Mouse (Mus musculus): ENCODE results near the gene Ppp1r14b. TPM values are rescaled to one million over a fixed set of nuclear protein-coding genes. Genes with fewer than 3 reads are reported as not detected.

Ppp1r14b gene
- total RNA-seq, 2 experiments from 2014 or later = 41.6 to 57.8 TPM

DNA sequence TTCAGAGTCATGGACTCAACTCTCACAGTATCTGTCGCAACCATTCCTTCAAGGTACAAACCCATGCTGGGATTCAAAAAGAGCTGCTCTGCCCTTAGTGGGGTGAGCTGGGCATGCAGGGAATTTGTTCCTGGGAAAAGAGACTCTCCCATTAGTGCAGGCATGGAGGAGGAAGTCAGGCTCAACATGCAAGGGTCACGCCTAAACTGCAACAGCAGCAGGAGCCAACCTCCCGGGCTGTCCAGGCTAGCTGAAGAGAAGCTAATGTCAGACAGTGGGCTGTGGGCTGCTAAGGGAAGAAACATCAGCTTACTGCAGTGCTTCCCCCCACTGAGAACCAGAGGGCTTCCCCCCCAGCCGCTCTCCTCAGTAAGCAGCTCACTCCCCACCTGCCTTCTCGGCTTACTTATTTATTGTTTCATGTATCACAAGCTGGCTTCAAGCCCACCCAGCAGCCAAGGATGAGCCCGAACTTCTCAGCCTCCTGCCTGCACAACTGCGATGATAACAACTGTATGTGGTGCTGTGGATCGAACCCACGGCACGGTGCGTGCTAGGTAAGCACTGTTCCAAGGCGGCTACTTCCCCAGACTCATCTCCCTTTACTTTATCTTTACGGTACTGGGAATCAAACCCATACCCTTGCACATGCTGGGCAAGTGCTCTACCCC, 2.4 kb upstream of the Ppp1r14b start:
- no peak for ATAC-seq (replicated peaks; ENCODE audit: low FRiP score, poor library complexity, severe bottlenecking)

DNA sequence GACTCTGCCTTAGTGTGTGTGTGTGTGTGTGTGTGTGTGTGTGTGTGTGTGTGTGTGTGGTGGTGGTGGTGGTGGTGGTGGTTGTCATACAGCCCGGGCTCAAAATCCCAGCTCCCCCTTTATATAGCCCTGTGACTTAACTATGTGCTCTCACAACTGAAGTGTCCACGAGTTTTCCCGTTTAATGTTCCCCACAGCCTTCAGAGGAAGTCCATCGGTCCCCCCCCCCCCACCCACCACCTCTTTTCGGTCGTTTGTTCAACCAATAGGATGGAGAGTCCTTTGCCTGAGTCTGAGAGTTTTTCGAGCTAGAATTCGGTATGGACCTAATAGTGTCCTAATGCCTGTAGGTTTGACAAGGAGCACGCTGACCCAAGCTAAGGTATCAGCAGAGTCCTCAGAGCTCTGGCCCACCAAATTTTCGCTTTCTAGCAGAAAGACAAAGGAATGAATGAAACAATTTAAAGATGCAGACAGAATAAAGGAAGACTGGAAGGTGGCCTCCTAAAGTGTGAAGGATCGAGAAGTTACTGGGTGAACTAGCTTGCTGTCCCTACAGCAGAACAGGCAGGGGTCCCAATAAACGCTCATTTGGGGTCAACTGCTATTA, 1.1 kb upstream of the Ppp1r14b start:
- no peak for ATAC-seq (replicated peaks; ENCODE audit: low FRiP score, poor library complexity, severe bottlenecking)

DNA sequence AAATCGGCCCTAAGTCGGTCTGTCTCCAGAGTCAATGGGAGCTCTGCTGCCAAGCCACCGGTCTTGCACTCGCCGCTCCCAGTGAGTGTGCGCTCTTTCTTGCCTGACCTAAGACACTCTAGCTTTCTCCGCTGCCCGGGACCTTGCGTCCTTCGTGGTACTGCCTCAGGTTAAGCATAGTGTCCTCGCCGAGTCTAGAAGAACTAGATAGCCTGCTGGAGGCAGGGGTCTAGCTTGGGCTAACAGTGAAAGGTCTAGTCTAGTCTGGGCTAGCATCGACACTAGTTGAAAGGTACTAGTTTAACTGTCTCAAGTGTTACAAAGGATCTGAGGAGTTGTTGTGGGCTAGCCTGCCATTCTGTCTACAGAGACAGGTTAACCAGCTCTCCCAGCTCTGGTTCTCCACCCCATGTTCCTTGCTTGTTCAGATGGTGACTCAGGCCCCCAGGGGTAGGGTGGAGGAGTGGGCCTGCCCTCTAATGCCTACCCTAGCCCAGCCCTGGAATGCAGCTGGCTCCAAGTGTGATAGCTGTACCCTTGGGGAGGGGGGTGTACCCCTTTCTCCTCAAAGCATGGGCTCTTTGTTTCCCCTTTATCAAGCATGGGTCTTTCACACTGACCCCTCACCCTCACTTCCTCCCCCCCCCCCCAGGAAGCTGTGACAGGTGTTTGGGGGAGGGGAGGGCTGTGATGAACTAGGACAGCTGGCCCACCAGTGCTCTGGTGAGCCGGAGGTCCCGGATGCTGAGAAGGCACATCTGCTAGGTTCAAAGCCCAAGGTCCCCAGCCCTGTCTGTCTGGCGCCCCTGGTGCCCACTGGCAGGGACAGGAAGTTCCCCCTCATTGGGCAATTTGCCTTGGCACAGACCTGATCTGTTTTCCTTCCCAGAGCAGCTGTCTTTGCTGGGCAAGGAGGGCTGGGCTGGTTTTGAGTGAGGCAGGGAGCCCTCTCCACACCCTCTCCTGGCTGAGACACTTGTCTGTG, 1.1 kb downstream of the Ppp1r14b start, which contains the start of gene Plcb3:
Gene Plcb3 (minus strand): TSS at position 934 of the 985 bp plus-strand sequence.
- ATAC-seq (replicated peaks; ENCODE audit: low FRiP score, poor library complexity, severe bottlenecking) = no peak

DNA sequence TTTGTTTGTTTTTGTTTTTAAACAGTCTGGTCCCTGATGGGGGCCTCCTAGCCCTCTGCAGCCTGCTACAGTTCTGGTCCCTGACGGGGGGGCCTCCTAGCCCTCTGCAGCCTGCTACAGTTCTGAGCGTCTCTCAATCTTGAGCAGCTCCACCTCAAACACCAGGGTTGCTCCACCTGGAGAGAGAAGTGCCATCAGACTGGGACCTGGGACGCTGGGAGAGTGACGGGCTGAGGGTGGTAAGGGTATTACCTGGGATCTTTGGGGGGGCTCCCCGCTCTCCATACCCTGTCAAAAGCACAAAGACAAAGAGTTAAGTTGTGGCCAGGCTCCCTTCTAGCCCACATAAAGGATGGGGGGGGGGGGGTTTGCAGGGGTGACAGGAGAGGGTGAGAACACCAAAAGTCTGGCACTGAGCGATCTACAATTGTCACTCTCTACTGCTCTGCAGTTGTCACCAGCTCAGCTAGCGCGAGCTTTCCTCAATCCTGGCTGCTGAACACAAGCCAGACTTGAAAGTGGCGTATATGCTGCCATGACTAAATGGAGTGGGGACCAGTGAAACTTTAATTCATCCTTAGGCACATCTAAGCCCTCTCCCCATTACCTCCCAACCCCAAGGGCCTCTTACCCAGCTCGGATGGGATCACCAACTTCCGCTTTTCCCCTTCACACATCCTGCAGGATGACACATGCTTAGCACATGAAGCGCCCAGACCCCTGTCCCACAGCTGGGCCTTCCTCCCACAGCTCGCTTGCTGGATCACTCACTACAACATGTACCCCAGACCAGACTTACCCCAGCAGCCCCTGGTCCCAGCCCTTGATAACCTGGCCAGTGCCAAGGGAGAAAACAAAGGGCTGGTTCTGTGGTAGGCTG, 3.2 kb downstream of the Ppp1r14b start:
- no peak for ATAC-seq (replicated peaks; ENCODE audit: low FRiP score, poor library complexity, severe bottlenecking)

DNA sequence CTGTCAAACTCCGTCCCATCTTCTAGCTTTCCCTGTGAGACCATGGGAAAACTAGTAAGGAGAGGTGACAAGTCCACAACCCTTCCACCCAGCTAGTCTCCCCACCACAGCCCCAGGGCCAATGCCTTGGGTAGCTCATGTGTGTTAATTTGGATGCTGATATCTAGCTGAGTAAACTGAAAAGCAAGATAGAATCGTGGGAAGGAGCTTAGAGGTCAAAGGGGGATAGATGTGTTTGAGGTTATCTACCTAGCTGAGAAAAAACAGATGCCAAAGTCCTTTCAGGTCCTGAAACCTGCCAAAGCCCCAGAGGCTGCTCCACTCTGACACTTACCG, 3.8 kb downstream of the Ppp1r14b start:
- ATAC-seq (replicated peaks; ENCODE audit: low FRiP score, poor library complexity, severe bottlenecking) = no peak

DNA sequence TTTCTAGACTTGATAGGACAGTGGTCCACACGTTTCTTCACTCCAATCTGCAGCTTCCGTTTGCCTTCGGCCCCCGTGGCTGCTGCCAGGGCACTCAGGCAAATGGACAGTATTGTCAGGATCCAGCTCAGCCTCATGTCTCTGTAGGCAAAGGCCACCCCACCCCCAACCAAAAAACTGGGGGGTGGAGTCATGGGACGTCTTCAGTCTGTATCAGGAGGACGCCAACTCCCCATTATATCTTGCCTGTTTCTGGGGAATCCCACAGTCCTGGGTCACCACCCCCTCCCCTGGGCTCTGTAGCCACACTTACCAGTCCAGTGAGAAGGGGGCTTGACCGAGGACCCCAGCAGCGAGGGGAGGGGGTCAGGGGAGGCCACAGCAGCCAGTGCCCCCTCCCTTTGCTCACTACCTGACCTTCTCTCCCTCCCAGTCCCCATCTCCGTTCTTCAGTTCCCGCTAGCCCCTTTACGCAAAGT, 4.3 kb downstream of the Ppp1r14b start:
- no peak for ATAC-seq (replicated peaks; ENCODE audit: low FRiP score, poor library complexity, severe bottlenecking)

DNA sequence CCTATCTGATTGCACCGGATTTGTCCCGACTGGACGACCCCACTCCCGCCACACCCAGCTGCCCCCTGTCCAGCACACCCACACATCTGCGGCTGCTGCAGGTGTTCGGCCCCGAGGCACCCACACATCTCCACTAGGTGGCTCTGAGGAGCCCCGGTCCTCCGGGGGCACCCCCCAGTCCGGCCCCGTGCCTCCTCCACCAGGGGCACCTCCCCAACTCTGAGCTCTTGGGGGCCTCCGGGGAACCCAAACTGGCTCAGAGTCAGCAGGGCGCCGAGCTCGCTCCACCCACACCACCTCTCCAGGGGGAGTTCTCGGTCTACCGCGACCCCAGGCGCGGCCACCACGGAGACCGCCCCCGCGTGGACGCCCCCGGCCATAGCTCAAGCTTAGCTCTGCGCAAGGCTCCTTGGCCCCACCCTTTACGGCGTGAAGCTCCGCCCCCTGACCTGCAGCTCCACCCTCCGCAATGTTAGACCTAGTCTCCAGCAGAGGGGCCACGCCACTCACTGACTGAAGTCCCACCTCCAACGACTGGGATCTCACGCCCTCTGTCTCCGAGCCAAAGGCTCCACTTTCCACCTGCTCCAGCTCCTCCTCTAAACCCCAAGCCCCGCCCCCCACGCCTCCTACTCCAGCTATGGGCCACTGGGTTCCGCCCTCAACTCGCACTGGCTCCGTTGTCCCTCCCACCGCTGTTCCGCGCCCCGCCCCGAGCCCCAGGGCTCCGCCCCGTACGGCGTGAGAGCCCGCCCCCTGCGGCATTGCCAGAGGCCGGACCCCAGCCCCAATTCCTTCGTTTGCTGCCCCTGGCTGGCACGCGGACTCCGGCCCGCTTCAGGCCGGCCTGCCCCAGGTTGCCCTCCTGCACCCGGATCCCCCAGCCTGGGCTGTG, 5.0 kb downstream of the Ppp1r14b start:
- peak; percentile 84 for ATAC-seq (replicated peaks; ENCODE audit: low FRiP score, poor library complexity, severe bottlenecking)

DNA sequence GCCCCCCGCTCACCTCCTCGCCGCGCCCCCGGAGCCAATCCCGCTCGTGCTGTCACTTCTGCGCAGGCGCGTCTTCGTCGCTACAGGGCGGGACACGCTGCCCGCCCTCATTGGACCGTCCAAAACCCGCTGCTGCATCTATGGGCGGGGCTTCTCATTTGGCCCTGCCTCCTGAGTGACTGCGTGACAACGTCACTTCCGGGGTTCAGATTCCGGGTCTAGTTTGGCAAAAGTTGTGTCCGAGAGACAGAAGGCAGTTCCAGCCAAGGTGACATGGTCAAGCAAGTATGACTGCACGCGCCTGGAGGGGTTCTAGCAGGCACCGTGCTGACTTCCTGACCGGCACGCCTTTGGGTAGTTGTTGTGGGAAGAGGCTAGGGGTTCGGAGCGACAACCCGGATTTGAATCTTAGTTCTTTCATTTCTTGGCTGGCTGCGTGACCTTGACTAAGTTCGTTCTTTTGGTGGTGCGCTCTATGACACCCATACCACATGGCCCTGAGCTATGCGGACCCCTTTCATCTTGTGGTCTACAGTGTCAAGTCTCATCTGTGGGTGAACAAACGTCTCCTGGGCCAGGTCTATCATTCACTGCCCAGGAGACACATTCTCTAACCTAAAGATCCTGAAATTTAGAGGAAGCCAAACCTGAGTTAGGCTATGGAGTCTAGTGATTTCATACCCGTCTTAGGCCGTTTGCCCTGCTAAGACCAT, 5.8 kb downstream of the Ppp1r14b start, which contains the start of gene Fkbp2:
Gene Fkbp2 (minus strand): TSS at position 121 of the 713 bp plus-strand sequence.
- ATAC-seq (replicated peaks; ENCODE audit: low FRiP score, poor library complexity, severe bottlenecking) = peak; percentile 82

DNA sequence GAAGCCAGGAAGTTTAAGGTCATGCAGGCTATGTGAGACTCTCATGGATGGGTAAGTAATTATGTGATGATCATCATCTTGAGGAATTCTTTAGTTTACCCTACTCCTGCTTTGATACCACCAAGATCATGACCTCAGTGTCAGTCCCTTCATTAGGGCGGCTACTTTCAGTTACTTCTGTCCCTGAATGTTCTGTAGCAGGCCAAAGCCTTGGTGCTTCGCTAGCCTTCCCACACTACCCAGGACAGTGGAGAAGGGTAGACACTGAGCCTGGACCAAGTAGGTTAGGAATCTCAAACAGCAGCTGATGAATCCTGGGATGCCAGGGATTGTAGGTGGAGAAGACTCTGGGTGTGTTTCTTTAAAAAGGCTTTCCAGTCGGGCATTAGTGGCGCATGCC, 6.7 kb downstream of the Ppp1r14b start:
- ATAC-seq (replicated peaks; ENCODE audit: low FRiP score, poor library complexity, severe bottlenecking) = no peak

DNA sequence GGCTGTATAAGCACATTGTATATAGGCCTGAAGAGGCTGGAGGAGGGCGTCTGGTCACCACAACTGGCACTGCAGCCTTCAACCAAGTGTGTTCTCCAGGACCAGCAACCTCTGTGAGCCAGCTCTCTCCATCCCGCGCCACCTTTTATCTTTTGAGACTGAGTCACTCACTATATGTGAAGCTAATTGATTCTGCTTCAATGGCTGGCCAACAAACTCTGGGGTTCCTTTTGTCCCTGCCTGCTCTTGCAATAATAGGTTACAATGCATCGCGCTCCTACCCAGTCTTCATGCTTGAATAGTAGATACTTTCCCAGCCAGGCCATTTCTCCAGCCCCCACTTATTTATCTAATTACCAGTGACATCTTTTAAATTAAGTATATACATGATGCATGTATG, 8.9 kb downstream of the Ppp1r14b start:
- no peak for ATAC-seq (replicated peaks; ENCODE audit: low FRiP score, poor library complexity, severe bottlenecking)

DNA sequence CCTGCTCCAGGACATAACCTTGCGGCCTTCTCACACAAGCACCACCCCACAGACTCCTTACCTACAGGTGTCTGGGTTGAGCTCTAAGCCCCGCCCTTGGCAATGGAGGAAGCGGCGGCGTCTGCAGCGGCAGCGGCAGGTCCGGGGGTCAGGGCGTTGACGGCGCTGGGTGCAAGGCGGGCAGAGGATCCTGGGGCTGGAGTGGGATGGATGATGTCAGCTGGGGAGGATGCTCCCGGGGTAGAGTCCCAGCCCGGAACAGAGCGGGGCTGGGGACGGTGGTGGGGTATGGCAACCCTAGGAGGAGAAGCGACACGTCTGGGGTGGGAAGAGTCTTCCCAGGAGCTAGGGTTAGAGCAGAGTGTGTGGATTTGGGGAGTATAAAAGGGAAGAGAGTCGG, 10.5 kb downstream of the Ppp1r14b start:
- no peak for ATAC-seq (replicated peaks; ENCODE audit: low FRiP score, poor library complexity, severe bottlenecking)

DNA sequence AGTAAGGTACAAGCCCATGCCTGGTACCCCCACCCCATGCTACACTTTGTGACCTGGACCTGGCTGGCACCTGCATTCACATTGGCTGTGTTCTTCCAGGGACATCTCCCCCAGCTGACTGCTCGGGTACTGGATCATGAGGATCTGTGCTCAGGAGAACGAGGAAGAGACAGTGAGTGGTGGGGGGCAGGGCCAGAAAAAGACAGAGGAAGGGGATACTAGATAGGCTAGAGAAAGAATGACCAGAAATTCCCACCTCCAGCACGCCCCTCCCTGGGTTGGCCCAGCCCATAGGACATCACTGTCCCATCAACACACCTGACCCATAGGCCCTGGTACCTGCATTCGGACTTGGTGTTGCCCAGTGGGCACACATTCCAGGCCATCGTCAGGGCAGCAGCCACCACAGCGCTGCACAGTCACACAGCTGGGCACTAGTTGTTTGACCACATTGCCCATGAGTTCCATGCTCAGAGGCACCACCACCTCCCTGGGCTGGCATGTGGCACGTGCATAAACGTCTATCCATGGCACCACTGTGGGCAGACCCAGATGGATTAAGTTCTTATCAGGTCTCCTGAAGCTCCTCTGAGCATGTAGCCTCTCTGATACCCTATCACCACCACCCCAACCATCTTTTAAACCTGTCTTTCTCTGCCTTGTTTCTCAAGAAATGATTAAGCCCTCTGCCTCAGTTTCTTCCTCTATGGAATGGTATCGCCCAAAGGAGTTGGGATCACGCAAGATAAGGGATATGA, 11.4 kb downstream of the Ppp1r14b start:
- ATAC-seq (replicated peaks; ENCODE audit: low FRiP score, poor library complexity, severe bottlenecking) = peak; percentile 13; the same call in 1 of the 2 replicates

DNA sequence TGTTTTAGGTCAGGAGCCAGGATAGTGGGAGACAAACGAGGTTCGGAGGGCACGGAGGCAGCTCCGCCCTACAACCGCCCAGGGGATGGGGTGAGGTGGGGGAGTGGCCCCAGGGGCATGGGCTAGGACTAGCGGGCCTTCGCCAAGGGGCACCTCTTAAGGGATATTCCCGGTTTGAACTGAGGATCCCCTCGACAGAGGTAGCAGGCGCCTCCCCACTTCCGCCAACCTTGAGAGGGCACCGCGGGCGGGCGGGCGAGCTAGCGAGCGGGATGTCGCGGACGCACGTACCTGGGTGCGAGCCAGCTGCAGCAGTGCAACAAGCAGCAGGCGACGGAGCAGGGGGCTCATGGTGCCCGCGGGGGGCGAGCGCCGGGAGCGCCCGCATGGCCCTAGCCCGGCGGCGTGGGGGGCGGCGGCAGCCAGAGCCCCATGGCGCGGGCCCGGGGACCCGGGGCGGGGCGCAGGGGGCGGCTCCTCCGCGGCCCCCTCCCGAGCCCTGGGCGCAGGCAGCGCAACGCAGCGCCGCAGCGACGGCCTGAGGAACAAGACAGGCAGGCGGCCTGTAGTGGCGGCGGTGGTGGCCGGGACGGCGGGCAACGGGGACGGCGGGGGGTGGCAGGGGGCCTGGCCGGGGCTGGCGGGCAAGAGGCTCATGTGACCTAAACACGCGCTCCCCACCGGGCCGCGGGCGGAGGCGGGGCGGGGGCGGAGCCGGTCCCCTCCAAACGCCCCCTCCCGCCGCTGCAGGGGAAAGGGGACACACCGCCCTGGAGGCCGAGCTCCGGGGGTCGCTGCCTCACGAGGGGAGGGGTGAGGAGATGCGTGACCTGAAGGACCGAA, 12.5 kb downstream of the Ppp1r14b start, which contains the start of gene Vegfb:
Gene Vegfb (minus strand): TSS at position 591 of the 843 bp plus-strand sequence.
- peak; percentile 52; the same call in 1 of the 2 replicates for ATAC-seq (replicated peaks; ENCODE audit: low FRiP score, poor library complexity, severe bottlenecking)

DNA sequence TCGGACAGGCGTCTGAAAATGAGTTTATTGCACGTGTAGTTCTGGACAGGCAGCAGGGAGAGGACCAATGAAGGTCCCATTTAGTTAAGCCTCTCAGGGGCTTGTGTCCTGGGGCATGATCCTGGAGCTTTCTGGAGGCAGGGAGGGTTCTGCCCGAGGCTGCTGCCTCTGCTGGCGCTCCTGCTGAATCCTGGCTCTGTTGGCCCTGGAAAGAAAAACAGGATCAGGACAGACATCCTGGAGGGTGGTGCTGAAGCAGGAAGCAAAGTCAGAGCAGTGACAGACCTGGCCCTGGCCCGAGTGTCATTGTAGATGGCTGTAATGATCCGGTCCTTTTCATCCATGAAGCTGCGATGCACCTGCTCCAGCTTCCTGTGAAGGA, 13.1 kb downstream of the Ppp1r14b start:
- no peak for ATAC-seq (replicated peaks; ENCODE audit: low FRiP score, poor library complexity, severe bottlenecking)

DNA sequence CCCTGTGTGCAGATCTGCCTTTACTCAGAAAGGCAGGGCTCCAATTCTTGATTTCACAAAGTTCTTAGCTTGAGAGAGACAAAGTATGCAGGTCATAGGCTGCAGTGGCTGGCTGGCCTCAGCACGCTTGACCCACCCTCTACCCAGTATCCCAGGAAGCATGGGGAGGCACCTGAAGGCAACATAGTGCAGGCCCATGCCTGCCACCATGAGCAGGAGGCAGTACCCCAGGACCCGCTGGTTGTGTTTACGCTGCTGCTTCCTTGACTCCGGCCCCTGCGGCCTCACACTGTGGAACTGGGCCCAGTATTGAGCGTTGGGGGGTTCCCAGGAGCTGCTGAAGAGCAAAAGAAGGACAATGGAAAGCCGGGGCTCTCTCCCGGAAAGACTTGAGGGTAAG, 14.5 kb downstream of the Ppp1r14b start:
- ATAC-seq (replicated peaks; ENCODE audit: low FRiP score, poor library complexity, severe bottlenecking) = no peak

DNA sequence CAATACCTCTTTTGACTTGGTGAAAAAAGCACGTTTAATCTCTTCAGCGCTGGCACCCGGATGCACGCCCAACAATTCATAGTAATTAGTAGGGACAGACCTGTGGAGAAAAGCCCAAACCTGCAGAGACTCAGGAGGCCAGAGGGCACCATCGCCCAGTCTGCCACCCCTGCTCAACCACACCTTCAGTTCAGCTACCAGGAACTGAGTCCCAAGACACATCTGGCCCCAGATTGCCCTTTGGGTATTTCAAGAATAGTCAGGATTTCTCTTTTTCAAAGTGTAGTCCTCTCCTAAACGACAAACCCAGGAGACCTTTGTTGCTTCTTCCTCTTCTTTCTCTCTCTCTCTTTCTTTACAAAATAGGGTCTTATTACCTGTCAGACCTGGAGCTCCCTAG, 15.9 kb downstream of the Ppp1r14b start:
- no peak for ATAC-seq (replicated peaks; ENCODE audit: low FRiP score, poor library complexity, severe bottlenecking)
